Mouse (Mus musculus): ENCODE data around the gene Cfap70. TPM values are rescaled to one million over a fixed set of nuclear protein-coding genes. Genes with fewer than 3 reads are reported as not detected.

Cfap70 gene
- polyA plus RNA-seq, 1 experiment, result not detected

DNA sequence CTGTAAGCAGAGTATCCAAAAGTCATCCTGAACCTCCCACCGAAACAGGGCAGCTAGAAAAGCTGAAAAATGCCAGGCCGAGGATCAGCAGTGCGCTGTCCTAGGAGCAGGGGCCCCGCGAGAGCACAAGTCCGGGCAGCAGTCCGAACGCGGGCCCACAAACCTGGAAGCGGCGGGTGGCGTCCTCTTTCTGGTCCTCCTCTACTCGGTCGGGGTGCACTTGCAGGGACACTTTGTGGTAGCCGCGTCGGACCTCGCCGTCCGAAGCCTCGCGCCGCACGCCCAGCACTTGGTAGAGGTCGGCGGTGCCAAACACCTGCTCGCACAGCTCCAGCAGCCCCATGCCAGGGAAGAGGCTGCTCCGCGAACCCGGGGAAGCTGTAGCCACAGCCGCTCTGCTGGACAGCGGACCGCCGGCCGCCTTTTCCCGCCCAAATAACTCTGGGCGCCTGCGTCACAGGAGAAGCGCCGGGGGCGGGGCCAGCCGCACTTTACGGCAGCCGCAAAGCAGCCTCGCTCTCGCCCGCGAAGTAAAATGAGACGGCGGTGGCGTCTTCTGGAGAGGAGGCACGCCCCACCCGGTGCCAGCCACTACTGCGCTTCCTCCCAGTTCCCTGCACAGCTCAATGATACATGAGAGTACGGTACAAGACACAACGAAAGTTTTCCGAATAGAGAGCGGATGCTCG is 63.4 kb downstream of the Cfap70 start, which contains the start of gene Dnajc9:
Gene Dnajc9 (minus strand): TSS at position 470 of the 689 bp plus-strand sequence.
- Histone ChIP-seq H3K4me1 (ENCODE audit: control insufficient read depth, insufficient read depth, insufficient read length, low read length) (peaks cover 2% of the 10 kb centered on the region; the same call in 1 of the 2 replicates), H3K27ac (replicated peaks; ENCODE audit: low read depth, low read length) (peak within 1 kb of the TSS; percentile 64), H3K4me3 (ENCODE audit: insufficient read depth, low read depth, low read length) (peak within 1 kb of the TSS; percentile 88)

DNA sequence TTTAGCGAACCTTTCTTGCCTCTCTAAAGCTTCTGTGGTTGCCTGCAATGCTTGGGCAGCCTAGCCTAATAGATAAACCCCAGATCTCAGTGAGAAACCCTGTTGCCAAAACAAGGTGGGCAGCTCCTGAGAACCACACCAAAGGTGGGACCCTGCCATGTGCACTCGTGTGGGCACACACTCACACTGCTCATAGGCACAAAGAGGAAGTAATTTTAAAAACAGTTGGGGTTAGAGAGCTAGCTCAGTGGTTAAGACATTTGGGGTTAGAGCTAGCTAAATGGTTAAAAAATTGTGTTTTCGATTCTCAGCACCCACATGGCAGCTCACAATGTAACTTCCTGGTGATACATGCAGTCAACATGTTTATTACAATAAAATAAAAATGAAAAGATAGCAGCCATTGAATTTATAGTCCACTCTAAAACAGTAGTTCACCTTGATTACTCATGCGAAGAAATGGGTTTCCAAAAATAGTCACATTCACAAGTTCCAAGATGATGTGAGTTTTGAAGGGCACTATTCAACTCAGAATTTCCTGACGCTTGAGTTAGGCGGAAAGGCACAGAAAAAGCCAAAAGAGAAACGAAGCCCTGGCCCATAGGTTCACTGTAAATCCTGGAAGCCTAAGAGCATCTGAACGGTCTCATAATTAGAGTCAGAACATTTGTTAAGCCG is 72.1 kb downstream of the Cfap70 start:
- Histone ChIP-seq H3K4me3 (ENCODE audit: insufficient read depth, low read depth, low read length) (no peak overlapping the region), H3K4me1 (ENCODE audit: control insufficient read depth, insufficient read depth, insufficient read length, low read length) (no peaks in the 10 kb centered on the region), H3K27ac (replicated peaks; ENCODE audit: low read depth, low read length) (no peak overlapping the region)

DNA sequence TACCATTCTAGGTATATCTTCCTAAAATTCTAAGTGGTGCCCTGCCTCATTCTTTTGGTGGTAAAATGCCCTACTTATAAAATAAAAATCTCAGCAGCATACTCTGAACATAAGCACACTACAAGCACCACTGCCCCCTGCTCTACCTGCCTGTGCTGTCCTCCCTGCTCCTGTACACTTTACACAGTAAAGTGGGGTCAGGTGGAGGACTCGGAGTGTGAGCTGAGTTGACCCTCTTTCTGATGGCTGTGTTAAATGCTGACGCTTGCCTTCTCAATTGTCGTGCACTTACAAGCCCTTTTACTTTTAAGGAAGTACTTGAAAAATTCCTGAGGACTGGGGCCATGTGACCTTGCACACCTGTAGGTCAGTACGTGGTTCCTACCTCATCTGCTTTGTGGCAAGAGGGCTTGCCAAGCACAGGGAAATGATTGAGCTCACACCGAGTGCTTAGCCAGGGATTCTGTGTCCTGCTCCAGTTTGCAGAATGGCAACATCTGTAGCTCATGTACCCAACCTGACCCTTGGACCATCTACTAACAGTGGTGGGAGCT is 72.9 kb downstream of the Cfap70 start:
- no peak overlapping the region for H3K4me3 ChIP-seq (ENCODE audit: insufficient read depth, low read depth, low read length)
- H3K4me1 ChIP-seq (ENCODE audit: control insufficient read depth, insufficient read depth, insufficient read length, low read length), result no peaks in the 10 kb centered on the region
- H3K27ac ChIP-seq (replicated peaks; ENCODE audit: low read depth, low read length), result no peak overlapping the region

DNA sequence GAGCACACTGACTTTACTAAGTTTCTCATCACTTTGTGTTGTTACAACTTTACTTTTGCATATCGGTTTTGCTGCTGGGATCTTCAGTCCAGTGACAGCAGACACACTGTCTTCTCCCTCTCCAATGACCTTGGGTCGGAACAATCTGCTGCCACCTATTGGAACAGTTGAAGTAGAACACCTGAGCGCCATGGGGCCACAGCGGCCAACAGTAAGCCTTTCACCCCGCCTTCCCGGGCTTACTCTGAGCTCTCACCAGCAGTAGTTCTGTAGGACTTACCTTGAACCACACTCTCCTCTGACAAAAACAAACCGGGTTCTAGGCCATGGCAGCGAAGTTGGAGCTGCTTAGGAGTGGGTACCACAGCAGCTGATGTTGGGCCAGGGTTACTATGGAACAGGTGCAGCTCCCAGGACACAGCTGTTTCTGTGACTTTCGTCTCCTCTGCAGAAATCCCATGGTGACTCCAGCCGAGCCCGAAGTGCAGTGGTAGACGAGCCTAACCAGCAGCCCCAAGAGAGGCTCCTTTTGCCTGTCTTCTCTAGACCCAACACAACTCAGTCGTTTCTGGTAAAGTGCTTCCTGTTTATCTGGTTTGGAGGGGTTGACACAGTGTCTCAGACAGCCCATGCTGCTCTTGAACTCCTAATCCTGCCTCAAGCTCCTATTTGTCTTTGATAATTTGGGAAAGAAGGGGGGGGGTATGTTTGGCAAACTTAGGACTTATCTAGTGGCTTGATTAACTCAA is 73.5 kb downstream of the Cfap70 start:
- Histone ChIP-seq H3K4me3 (ENCODE audit: insufficient read depth, low read depth, low read length) (no peak overlapping the region), H3K4me1 (ENCODE audit: control insufficient read depth, insufficient read depth, insufficient read length, low read length) (no peaks in the 10 kb centered on the region), H3K27ac (replicated peaks; ENCODE audit: low read depth, low read length) (no peak overlapping the region)

DNA sequence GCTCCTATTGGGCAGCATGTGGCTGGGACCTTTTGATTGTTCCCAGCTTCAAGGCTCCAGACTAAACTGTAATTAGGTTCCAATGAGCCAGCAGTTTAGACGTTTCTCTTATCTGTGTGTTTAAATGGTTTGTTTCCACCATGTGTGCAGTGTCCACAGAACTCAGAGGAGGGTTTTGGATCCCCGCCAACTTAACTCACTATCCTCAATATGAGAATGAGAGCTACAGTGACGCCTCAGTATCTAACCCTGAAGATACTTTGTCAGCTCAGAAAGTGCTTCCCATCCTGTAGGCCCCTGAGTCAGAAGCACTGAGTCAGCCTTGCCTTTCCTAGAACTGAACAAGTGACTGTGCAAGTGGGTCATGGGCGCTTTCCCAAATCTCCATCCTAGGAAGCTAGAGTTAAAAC is 74.9 kb downstream of the Cfap70 start:
- H3K4me3 ChIP-seq (ENCODE audit: insufficient read depth, low read depth, low read length), result no peak overlapping the region
- no peak overlapping the region for H3K27ac ChIP-seq (replicated peaks; ENCODE audit: low read depth, low read length)
- no peaks in the 10 kb centered on the region for H3K4me1 ChIP-seq (ENCODE audit: control insufficient read depth, insufficient read depth, insufficient read length, low read length)

DNA sequence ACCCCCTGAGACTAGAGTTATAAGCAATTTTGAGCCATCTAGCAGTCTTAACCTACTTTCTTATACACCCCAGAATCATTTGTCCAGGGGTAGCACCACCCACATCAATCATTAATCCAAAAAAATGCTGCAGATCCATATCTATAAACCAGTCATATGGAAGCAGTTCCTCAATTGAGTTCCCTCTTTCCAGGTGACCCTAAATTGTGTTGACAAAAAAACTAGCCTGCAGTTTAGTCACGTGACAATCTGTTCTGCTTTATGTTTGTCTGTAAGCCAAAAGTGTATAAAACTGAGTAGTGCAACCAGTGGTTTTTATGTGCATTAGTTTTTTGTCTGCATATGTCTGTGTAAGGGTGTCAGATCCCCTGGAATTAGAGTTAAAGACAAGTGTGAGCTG is 80.2 kb downstream of the Cfap70 start:
- H3K4me3 ChIP-seq (ENCODE audit: insufficient read depth, low read depth, low read length), result no peak overlapping the region
- H3K27ac ChIP-seq (replicated peaks; ENCODE audit: low read depth, low read length), result no peak overlapping the region
- no peaks in the 10 kb centered on the region for H3K4me1 ChIP-seq (ENCODE audit: control insufficient read depth, insufficient read depth, insufficient read length, low read length)

DNA sequence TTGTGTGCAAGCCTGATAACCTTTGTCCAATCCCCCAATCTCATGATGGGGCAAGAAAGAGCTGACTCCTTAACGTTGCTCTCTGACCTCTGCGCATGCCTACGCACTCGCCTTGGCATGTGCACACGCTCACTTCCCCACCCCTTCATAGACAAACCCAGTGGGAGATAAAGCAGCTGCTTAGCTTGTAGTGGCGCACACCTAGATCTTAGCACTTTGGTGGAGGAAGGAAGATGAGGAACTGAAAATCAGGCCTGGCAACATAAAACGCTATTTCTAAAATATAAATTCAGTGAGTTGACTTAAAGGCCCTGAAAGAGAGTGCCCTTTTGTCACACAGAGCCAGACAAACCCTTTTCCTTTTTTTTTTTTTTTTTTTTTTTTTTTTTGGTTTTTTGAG is 81.2 kb downstream of the Cfap70 start:
- H3K4me1 ChIP-seq (ENCODE audit: control insufficient read depth, insufficient read depth, insufficient read length, low read length), result no peaks in the 10 kb centered on the region
- H3K27ac ChIP-seq (replicated peaks; ENCODE audit: low read depth, low read length), result no peak overlapping the region
- H3K4me3 ChIP-seq (ENCODE audit: insufficient read depth, low read depth, low read length), result no peak overlapping the region

DNA sequence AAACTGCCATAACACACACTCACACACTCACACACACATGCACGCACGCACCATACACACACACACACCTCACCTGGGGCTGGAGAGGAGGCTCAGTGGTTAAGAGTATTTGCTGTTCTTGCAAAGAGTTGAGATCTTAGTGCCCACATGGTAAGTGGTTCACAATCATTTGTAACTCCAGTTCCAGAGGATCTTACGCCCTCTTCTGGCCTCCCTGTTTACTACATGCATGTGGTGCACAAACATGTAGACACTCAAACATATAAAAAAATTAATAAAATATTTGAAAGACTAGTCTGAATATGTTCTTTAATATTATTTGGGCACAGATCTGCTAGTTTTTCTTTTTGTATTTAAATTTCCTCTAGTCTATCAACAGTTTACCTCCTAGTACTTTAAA is 83.8 kb downstream of the Cfap70 start:
- Histone ChIP-seq H3K4me3 (ENCODE audit: insufficient read depth, low read depth, low read length) (no peak overlapping the region), H3K27ac (replicated peaks; ENCODE audit: low read depth, low read length) (no peak overlapping the region), H3K4me1 (ENCODE audit: control insufficient read depth, insufficient read depth, insufficient read length, low read length) (no peaks in the 10 kb centered on the region)

DNA sequence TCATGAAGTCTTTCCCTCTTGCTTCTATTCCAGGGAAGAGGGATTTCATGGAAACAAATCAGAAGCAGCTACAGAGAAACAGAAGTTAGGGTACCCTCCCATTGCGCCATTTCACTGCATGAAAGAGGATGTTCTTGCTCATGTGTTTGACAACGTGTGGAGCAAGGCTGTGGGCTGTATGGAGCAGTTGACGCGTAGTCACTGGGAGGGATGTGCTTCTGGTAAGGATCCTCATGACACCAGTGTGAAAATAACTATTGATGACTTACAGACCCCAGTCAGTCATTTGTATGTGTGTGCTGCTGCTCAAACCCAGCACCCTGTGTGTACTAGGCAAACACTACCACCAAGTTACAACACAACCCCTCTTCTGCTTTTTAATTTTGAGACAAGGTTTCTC is 88.8 kb downstream of the Cfap70 start:
- Histone ChIP-seq H3K4me1 (ENCODE audit: control insufficient read depth, insufficient read depth, insufficient read length, low read length) (no peaks in the 10 kb centered on the region), H3K4me3 (ENCODE audit: insufficient read depth, low read depth, low read length) (no peak overlapping the region), H3K27ac (replicated peaks; ENCODE audit: low read depth, low read length) (no peak overlapping the region)

DNA sequence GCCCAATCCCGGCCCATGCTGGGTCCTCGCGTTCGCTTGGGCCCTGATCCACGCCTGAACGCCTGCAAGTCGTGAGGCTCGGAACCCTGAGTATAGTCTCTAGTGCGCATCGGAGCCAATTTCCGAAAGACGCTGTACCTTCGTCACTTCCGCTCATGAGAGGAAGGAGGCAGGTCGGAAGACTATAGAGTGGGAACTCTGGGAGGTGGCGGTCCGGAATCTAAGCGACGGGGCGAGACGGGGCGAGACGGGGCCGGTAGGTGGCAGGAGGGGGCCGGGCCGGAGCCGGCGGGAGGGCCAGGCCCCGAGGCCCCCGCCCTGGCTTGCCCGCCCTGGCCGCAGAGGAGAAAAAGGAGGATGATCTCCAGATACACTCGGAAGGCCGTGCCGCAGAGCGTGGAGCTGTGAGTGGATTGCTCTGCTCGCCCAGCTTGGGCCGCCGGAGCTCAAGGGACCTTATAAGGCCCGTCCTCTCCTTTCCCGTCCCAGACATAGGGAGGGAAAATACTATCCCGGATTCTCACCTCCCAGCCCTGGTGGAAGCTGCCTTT is 104.0 kb downstream of the Cfap70 start, which contains the start of the genes Ecd and Fam149b:
Gene Ecd (minus strand): TSS at position 131 of the 551 bp plus-strand sequence.
Gene Fam149b (plus strand): TSS at position 172 of the 551 bp plus-strand sequence.
- Histone ChIP-seq H3K4me3 (ENCODE audit: insufficient read depth, low read depth, low read length) (peak within 1 kb of the TSS; percentile 98), H3K27ac (replicated peaks; ENCODE audit: low read depth, low read length) (peak within 1 kb of the TSS; percentile 79), H3K4me1 (ENCODE audit: control insufficient read depth, insufficient read depth, insufficient read length, low read length) (no peaks in the 10 kb centered on the region)

DNA sequence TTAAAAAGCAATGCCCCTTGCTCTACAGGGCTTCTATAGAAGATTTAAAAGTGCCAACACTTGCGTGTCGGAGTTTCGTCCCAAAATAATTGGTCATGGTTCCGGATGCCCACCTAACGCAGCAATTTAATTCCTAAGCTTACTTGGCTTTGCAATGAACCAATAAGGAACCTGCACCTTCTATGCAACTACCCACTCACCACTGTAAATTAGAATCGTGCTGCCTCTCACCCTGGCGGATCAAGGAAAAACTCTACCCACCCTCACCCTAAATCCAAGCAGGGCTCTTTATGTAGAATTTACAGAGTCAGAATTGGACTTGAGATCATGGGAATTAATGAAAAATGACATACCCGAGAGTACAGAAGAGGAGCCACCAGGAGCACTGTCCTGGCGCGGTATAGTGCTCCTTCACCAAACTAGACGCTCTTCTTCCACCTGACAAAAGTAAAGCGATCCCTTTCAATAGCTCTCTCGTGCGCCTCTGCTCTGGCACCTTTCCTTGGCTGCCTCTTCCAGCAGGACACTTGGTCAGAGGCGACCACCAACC is 104.5 kb downstream of the Cfap70 start:
- peak overlapping the region; percentile 98 for H3K4me3 ChIP-seq (ENCODE audit: insufficient read depth, low read depth, low read length)
- peak overlapping the region; percentile 79 for H3K27ac ChIP-seq (replicated peaks; ENCODE audit: low read depth, low read length)
- H3K4me1 ChIP-seq (ENCODE audit: control insufficient read depth, insufficient read depth, insufficient read length, low read length), result no peaks in the 10 kb centered on the region

DNA sequence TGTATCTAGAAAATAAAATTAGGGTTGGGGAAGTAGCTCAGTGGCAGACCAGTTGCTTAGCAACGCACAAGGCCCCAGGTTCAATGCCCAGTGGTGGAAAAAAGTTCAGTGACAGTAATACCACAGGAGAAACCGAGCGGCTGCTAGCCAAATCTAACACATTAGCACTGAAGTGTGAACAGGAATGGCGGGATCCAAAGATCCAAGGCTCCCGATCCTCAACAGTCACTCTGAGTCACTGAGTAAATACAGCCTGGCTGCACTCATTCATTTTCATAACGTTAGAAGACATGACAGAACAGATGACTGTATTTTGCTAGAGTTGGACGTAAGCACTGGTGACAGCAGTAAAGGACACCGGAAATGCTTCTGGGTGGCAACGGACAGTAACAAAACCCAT is 106.1 kb downstream of the Cfap70 start:
- H3K4me1 ChIP-seq (ENCODE audit: control insufficient read depth, insufficient read depth, insufficient read length, low read length), result no peaks in the 10 kb centered on the region
- no peak overlapping the region for H3K27ac ChIP-seq (replicated peaks; ENCODE audit: low read depth, low read length)
- no peak overlapping the region; the same call in 1 of the 2 replicates for H3K4me3 ChIP-seq (ENCODE audit: insufficient read depth, low read depth, low read length)
